ENCODE assay signal across 8 mouse cellular contexts in the genomic region with DNA sequence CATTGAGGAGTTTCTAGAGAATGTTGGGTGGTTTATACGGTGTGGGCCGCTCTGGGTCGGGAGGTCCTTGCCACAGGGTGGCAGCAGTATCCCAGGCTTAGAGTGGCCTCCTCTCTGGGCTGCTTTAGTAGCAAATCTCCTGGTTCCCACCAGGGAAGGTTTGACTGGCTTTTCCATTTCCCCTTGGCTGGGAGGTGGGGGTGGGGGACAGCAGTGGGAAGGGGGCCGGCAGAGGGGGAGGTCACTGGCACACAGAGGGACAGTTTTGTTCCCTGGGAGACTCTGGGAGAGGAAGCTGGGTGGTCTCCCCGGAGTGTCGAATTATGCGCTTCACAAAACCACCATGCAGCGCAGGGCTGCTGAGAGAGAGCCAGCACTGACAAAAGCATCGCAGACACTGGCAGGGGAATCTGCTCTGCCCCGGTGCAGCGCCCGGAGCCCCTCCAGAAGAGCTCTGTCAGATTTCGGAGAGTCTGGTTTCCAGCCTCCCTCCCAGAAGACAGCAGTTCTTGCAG.
A peak's percentile ranks its signal among the peaks of the same experiment; 100 is the strongest.
DNase-seq lines count a peak whose midpoint lies in the region; ATAC-seq and TF ChIP-seq lines count a peak whose summit lies in the region.

No protein-coding gene starts in this region.

- 0 out of 2 replicates have a peak, but pooled peaks have one; percentile 72 for ATAC-seq in heart, embryonic 14.5 days (ENCODE audit: insufficient number of reproducible peaks, insufficient read depth, low FRiP score, low read depth)
- ATAC-seq in kidney, postnatal 0 days (replicated peaks; ENCODE audit: low FRiP score, low read depth) = peak; percentile 90
- peak; percentile 94 for ATAC-seq in midbrain, embryonic 16.5 days
- peak; percentile 86 for ATAC-seq in stomach, postnatal 0 days (ENCODE audit: low FRiP score, low TSS enrichment)

- 0% methylated on average over 13 of the region's 13 CpGs for WGBS in forebrain, embryonic 10.5 days
- WGBS in heart, embryonic 14.5 days = under 1% methylated on average over 13 of the region's 13 CpGs
- 2% methylated on average over 13 of the region's 13 CpGs for WGBS in kidney, postnatal 0 days
- WGBS in midbrain, embryonic 16.5 days = under 1% methylated on average over 13 of the region's 13 CpGs
- WGBS in stomach, postnatal 0 days = 1% methylated on average over 13 of the region's 13 CpGs

- H3K9ac ChIP-seq in heart, embryonic 14.5 days (ENCODE audit: low read length) = peak overlapping the region; percentile 63
- H3K9ac ChIP-seq in kidney, postnatal 0 days (ENCODE audit: low read depth, low read length) = 0 out of 2 replicates have a peak overlapping the region, but pooled peaks have one; percentile 38
- peak overlapping the region; percentile 74 for H3K9ac ChIP-seq in midbrain, embryonic 16.5 days (ENCODE audit: low read depth, low read length)
- H3K9ac ChIP-seq in stomach, postnatal 0 days (ENCODE audit: low read length) = peak overlapping the region; percentile 38; the same call in 1 of the 2 replicates

- H3K27ac ChIP-seq in forebrain, embryonic 10.5 days = peak overlapping the region; percentile 83
- no peak overlapping the region for H3K27ac ChIP-seq in heart, embryonic 14.5 days (replicated peaks in 1 of 2; ENCODE audit: control insufficient read depth in 1 of 2, insufficient read depth in 1 of 2, low read depth in 2 of 2, low read length in 2 of 2)
- H3K27ac ChIP-seq in kidney, postnatal 0 days = no peak overlapping the region
- H3K27ac ChIP-seq in midbrain, embryonic 16.5 days (ENCODE audit: low read length) = peak overlapping the region; percentile 35
- no peak overlapping the region for H3K27ac ChIP-seq in stomach, postnatal 0 days (replicated peaks)

- no peaks in the 10 kb centered on the region for H3K36me3 ChIP-seq in forebrain, embryonic 10.5 days (replicated peaks)
- no peaks in the 10 kb centered on the region for H3K36me3 ChIP-seq in heart, embryonic 14.5 days (ENCODE audit: control insufficient read depth, insufficient read depth, low read length)
- H3K36me3 ChIP-seq in kidney, postnatal 0 days (ENCODE audit: insufficient read depth, low read length) = no peaks in the 10 kb centered on the region
- no peaks in the 10 kb centered on the region for H3K36me3 ChIP-seq in midbrain, embryonic 16.5 days (ENCODE audit: control insufficient read depth, insufficient read depth, low read length)
- no peaks in the 10 kb centered on the region for H3K36me3 ChIP-seq in stomach, postnatal 0 days (ENCODE audit: control insufficient read depth, insufficient read depth, low read length)

- peak; percentile 93 for TF ChIP-seq CTCF in brain, embryonic 14.5 days (IDR thresholded peaks at IDR 0.05; ENCODE audit: borderline replicate concordance, extremely low read depth, insufficient read depth, insufficient read length)
- peak; percentile 81 for TF ChIP-seq CTCF in kidney, postnatal 0 days (IDR thresholded peaks at IDR 0.05; ENCODE audit: low read depth)
- TF ChIP-seq CTCF in stomach, postnatal 0 days (IDR thresholded peaks at IDR 0.05; ENCODE audit: low read depth) = peak; percentile 84

- peak overlapping the region; percentile 53 for H3K4me3 ChIP-seq in forebrain, embryonic 10.5 days
- peak overlapping the region; percentile 39 to 51 for H3K4me3 ChIP-seq in heart, embryonic 14.5 days (ENCODE audit: control insufficient read depth in 1 of 2, insufficient read depth in 1 of 2, low read depth in 1 of 2, low read length in 2 of 2)
- peak overlapping the region; percentile 30 for H3K4me3 ChIP-seq in kidney, postnatal 0 days (replicated peaks; ENCODE audit: low read depth, low read length)
- H3K4me3 ChIP-seq in midbrain, embryonic 16.5 days (ENCODE audit: low read depth, low read length) = peak overlapping the region; percentile 47
- H3K4me3 ChIP-seq in stomach, postnatal 0 days (ENCODE audit: low read depth, low read length) = peak overlapping the region; percentile 32

- peak overlapping the region; percentile 87 for H3K4me2 ChIP-seq in heart, embryonic 14.5 days (ENCODE audit: low read length)
- peak overlapping the region; percentile 71 for H3K4me2 ChIP-seq in kidney, postnatal 0 days (ENCODE audit: low read length)
- peak overlapping the region; percentile 91 for H3K4me2 ChIP-seq in midbrain, embryonic 16.5 days (ENCODE audit: low read length)
- peak overlapping the region; percentile 59 for H3K4me2 ChIP-seq in stomach, postnatal 0 days (replicated peaks; ENCODE audit: low read depth)

- no peak for TF ChIP-seq POLR2A in brain, embryonic 14.5 days (IDR thresholded peaks at IDR 0.05; ENCODE audit: borderline replicate concordance, extremely low read depth, insufficient read depth, insufficient read length, poor library complexity, severe bottlenecking)

- no peak for TF ChIP-seq EP300 in stomach, postnatal 0 days (optimal IDR thresholded peaks at IDR 0.05)

- H3K4me1 ChIP-seq in forebrain, embryonic 10.5 days = peaks cover 47% of the 10 kb centered on the region
- H3K4me1 ChIP-seq in heart, embryonic 14.5 days (ENCODE audit: control insufficient read depth in 2 of 2, insufficient read depth in 2 of 2, low read length in 2 of 2) = peaks cover 4 to 8% of the 10 kb centered on the region in 2 experiments; a peak in 3 of 4 replicates
- no peaks in the 10 kb centered on the region for H3K4me1 ChIP-seq in kidney, postnatal 0 days (replicated peaks; ENCODE audit: insufficient read depth, low read length)
- H3K4me1 ChIP-seq in midbrain, embryonic 16.5 days (ENCODE audit: control insufficient read depth, insufficient read depth, low read length) = peaks cover 17% of the 10 kb centered on the region
- H3K4me1 ChIP-seq in stomach, postnatal 0 days (replicated peaks; ENCODE audit: control insufficient read depth, insufficient read depth) = no peaks in the 10 kb centered on the region

- H3K9me3 ChIP-seq in forebrain, embryonic 10.5 days = no peaks in the 10 kb centered on the region
- H3K9me3 ChIP-seq in heart, embryonic 14.5 days (ENCODE audit: control insufficient read depth, low read length) = no peaks in the 10 kb centered on the region
- H3K9me3 ChIP-seq in kidney, postnatal 0 days (replicated peaks; ENCODE audit: low read length) = no peaks in the 10 kb centered on the region
- H3K9me3 ChIP-seq in midbrain, embryonic 16.5 days (replicated peaks; ENCODE audit: control insufficient read depth, low read length, poor library complexity, severe bottlenecking) = no peaks in the 10 kb centered on the region
- no peaks in the 10 kb centered on the region for H3K9me3 ChIP-seq in stomach, postnatal 0 days (ENCODE audit: control insufficient read depth, low read length)

- peak; percentile 31 to 33 for DNase-seq in B cell, adult 2 months
- peak; percentile 93 for DNase-seq in brain, embryonic 14.5 days (ENCODE audit: low read depth)
- DNase-seq in forebrain, embryonic 10.5 days (ENCODE audit: extremely low spot score, low spot score) = peak; percentile 81
- DNase-seq in kidney, postnatal 0 days (ENCODE audit: low spot score) = peak; percentile 93
- DNase-seq in liver = peak; percentile 58
- peak; percentile 74 for DNase-seq in stomach, postnatal 0 days (ENCODE audit: low spot score)

- H3K27me3 ChIP-seq in forebrain, embryonic 10.5 days (ENCODE audit: poor library complexity, severe bottlenecking) = peaks cover 50% of the 10 kb centered on the region
- peaks cover 8% of the 10 kb centered on the region; the same call in 1 of the 2 replicates for H3K27me3 ChIP-seq in heart, embryonic 14.5 days (ENCODE audit: control insufficient read depth, insufficient read depth, low read length)
- no peaks in the 10 kb centered on the region for H3K27me3 ChIP-seq in kidney, postnatal 0 days (ENCODE audit: insufficient read depth, low read length)
- no peaks in the 10 kb centered on the region for H3K27me3 ChIP-seq in midbrain, embryonic 16.5 days (ENCODE audit: control insufficient read depth, insufficient read depth, low read depth, low read length)
- H3K27me3 ChIP-seq in stomach, postnatal 0 days (ENCODE audit: control insufficient read depth, insufficient read depth, low read length) = no peaks in the 10 kb centered on the region

Comparison
In these comparisons a context has a peak if more than half of its experiments do, and no peak if none do; other contexts are left out.
1. DNase-seq: peak in every context shown above with its lines; median percentile 93 in brain, embryonic 14.5 days; 93 in kidney, postnatal 0 days; 81 in forebrain, embryonic 10.5 days; 74 in stomach, postnatal 0 days; 58 in liver; 32 in B cell, adult 2 months.
2. H3K27ac ChIP-seq: peak in forebrain, embryonic 10.5 days (single experiment) and midbrain, embryonic 16.5 days (single experiment); none in heart, embryonic 14.5 days (0 of 2), kidney, postnatal 0 days (single experiment) and stomach, postnatal 0 days (single experiment).
3. Peak in every context shown above with its lines, with median percentiles within 50 percentile points of each other: CTCF ChIP-seq, H3K4me3 ChIP-seq, ATAC-seq, H3K4me2 ChIP-seq and H3K9ac ChIP-seq.